Mouse (Mus musculus) liver, embryonic 14.5 days (tissue): ENCODE data around the gene Zfp747. TPM values are rescaled to one million over a fixed set of nuclear protein-coding genes. Genes with fewer than 3 reads are reported as not detected.
"Not testable (repeated sequence)": the region's sequence is repeated elsewhere in the genome, so short reads cannot be mapped to it uniquely, and the experiment has no call there.

Experiments
- ATAC-seq: fragments of 200-750 bp; cut with Nextera tagmentation; 2 replicates; pipeline ENCODE4 v1.8.0; 2017; ENCODE audit warnings: moderate number of reproducible peaks, mild to moderate bottlenecking, moderate library complexity; ENCODE audit not compliant: insufficient read depth
- DNase-seq, 3 experiments: peaks; one replicate each; pipeline ENCODE4 v3.0.0-alpha.2; 2012 to 2013; ENCODE audit warnings: low read depth in 3 of 3, low spot score in 3 of 3
- H3K27ac ChIP-seq: fragments of 300-500 bp; sonication (generic); 2 replicates; pipeline ENCODE4 v1.5.1; 2014; ENCODE audit warnings: moderate library complexity, mild to moderate bottlenecking, control low read depth, inconsistent platforms
- H3K27me3 ChIP-seq: fragments of 300-500 bp; sonication (generic); 2 replicates; pipeline ENCODE4 v1.6.1; 2014; ENCODE audit warnings: mild to moderate bottlenecking, low read length, moderate library complexity; ENCODE audit not compliant: control insufficient read depth, insufficient read depth
- H3K36me3 ChIP-seq: fragments of 300-500 bp; sonication (generic); replicated peaks from 2 replicates; pipeline ENCODE4 v1.6.1; 2014; ENCODE audit warnings: low read depth; ENCODE audit not compliant: control insufficient read depth, insufficient read depth
- H3K4me1 ChIP-seq, 2 experiments: fragments of 200-500 bp in 1 of 2; fragments of 300-500 bp in 1 of 2; sonication (generic) in 1 of 2; replicated peaks; 2 replicates each; pipeline ENCODE4 v1.6.1; 2012 to 2014; ENCODE audit warnings: antibody characterized with exemption in 1 of 2, inconsistent platforms in 1 of 2, low read length in 1 of 2; ENCODE audit not compliant: control insufficient read depth in 2 of 2, insufficient read depth in 2 of 2
- H3K4me2 ChIP-seq: fragments of 300-500 bp; sonication (generic); 2 replicates; pipeline ENCODE4 v1.6.1; 2014; ENCODE audit warnings: low read depth, mild to moderate bottlenecking, control low read depth, moderate library complexity
- H3K4me3 ChIP-seq, 2 experiments: fragments of 200-500 bp in 1 of 2; fragments of 300-500 bp in 1 of 2; sonication (generic) in 1 of 2; 2 replicates each; pipeline ENCODE4 v1.5.1; 2012 to 2014; ENCODE audit warnings: low read depth in 2 of 2, low read length in 2 of 2, mild to moderate bottlenecking in 2 of 2, control low read depth in 1 of 2, inconsistent platforms in 1 of 2, moderate library complexity in 1 of 2; ENCODE audit not compliant: insufficient read depth in 1 of 2
- H3K9ac ChIP-seq: fragments of 300-500 bp; sonication (generic); replicated peaks from 2 replicates; pipeline ENCODE4 v1.6.1; 2014; ENCODE audit warnings: mild to moderate bottlenecking, control low read depth, moderate library complexity
- H3K9me3 ChIP-seq: fragments of 300-500 bp; sonication (generic); 2 replicates; pipeline ENCODE4 v1.6.1; 2016; ENCODE audit warnings: low read length, mixed read lengths; ENCODE audit not compliant: control insufficient read depth
- CTCF ChIP-seq: IDR thresholded peaks from 2 replicates; pipeline ENCODE4 v1.5.1; 2016; ENCODE audit warnings: antibody characterized with exemption, low read depth, control low read depth
- EP300 ChIP-seq: IDR thresholded peaks from 2 replicates; pipeline ENCODE4 v1.6.1; 2016; ENCODE audit warnings: antibody characterized with exemption, low read depth
- WGBS: fragments of 180-500 bp; shearing (Covaris S2); extraction: QIAGEN DNeasy Blood & Tissue Kit; methylation state at CpG from one replicate; pipeline ENCODE4 v1.1.7; 2014; ENCODE audit not compliant: insufficient replicate concordance; 5-methylcytosine and 5-hydroxymethylcytosine counted together
- polyA plus RNA-seq, 2 experiments: library from polyadenylated mRNA; depleted of rRNA in 1 of 2; stranded (reverse) in 1 of 2; unstranded in 1 of 2; fragments of >200 nt; fragmentation: Nextera tagmentation in 1 of 2; extraction: Ambion mirVana in 1 of 2; gene quantifications; 2 replicates each; pipeline versions ENCODE4 v1.2.1 to v1.2.3; 2012 to 2014

The Zfp747 gene
- polyA plus RNA-seq, 2 experiments: 1.2 to 1.9 TPM

DNA sequence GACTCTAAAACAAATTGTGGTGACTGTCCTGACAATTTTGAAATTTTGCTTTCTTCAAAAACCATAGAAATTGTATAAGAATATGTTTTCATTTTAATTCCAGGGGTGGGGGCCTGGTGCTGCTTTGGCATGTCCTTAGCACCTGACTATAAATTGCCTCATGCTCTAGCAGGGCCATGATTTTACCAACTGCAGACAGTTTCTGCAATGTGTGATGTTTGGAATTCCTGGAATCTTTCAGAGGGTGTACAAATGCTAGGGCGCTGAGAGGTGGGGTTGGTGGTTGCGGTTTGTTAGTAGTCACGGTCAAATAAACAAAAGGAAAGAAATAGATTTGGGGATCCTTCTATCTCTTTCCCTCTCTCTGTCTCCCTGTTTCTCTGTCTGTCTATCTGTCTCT lies 9.6 kb downstream of the Zfp747 start:
- no peak overlapping the region for H3K4me2 ChIP-seq
- DNase-seq (no peak), ATAC-seq (no peak)
- no peaks in the 10 kb centered on the region for H3K4me1 ChIP-seq
- no peaks in the 10 kb centered on the region for H3K36me3 ChIP-seq
- WGBS: 86% methylated on average over 3 of the region's 3 CpGs
- H3K4me3 ChIP-seq: no peak overlapping the region
- peaks cover 3% of the 10 kb centered on the region; the same call in 1 of the 2 replicates for H3K27me3 ChIP-seq
- H3K9me3 ChIP-seq: no peaks in the 10 kb centered on the region
- no peak overlapping the region for H3K9ac ChIP-seq
- no peak overlapping the region for H3K27ac ChIP-seq
- TF ChIP-seq EP300 (no peak), CTCF (no peak)

DNA sequence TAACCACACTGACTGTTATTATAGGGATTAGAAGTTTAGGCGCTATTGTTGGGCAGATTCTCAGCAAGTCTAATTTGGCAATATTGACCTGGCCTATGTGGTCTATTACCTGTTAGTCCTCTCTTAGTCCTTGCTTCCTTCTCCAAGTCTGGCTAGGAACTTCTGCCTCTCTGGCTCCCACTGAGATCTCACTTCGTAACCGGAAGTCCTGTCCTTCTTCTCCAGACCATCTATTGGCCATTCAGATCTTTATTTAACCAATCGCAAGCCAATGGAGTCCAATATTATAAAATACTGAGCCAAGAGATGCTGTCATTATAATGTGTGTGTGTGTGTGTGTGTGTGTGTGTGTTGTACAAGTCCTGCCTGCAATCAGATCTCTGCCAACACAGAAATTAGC lies 11.7 kb downstream of the Zfp747 start:
- WGBS: 62% methylated on average over 4 of the region's 4 CpGs
- H3K36me3 ChIP-seq: no peaks in the 10 kb centered on the region
- DNase-seq (no peak), ATAC-seq (no peak)
- peaks cover 3% of the 10 kb centered on the region; the same call in 1 of the 2 replicates for H3K27me3 ChIP-seq
- no peak overlapping the region for H3K9ac ChIP-seq
- H3K9me3 ChIP-seq: no peaks in the 10 kb centered on the region
- no peak overlapping the region for H3K27ac ChIP-seq
- H3K4me3 ChIP-seq: no peak overlapping the region
- no peak for TF ChIP-seq CTCF
- TF ChIP-seq EP300: no peak
- H3K4me1 ChIP-seq: no peaks in the 10 kb centered on the region
- H3K4me2 ChIP-seq: no peak overlapping the region

DNA sequence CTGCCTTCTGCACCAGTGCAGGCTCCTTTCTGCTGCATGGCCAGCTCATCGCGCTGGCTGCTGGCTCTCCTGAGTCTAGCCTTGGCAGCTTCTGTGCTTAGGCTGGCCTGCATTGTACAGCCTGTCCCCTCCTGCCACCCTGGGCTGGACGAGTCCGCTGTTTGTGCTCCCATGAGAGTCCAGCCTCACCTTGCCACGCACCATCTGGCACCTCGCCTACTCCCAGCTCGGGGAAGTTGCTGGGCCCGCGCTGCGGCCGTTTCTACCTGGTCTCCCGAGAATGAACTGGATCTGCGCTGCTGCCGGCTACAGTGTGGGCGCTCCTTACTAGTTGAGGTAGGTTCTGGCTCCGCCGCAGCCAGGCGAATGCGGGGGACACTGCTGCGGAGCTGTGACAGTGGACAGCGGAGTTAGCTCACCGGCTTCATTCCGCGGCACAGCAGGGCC lies 12.4 kb downstream of the Zfp747 start:
- ATAC-seq: no peak
- H3K27ac ChIP-seq: no peak overlapping the region
- 12% methylated on average over 24 of the region's 24 CpGs for WGBS

GRCm38 (mm10) chr7:127362418-127362817 lies 13.4 kb downstream of the Zfp747 start:
- H3K4me2 ChIP-seq: peak overlapping the region; percentile 27; the same call in 1 of the 2 replicates
- peak overlapping the region in 1 of 2 experiments; percentile 15; a peak in 1 of 4 replicates for H3K4me3 ChIP-seq
- H3K9me3 ChIP-seq, H3K9ac ChIP-seq, H3K36me3 ChIP-seq, H3K27ac ChIP-seq, ATAC-seq, H3K27me3 ChIP-seq, H3K4me1 ChIP-seq: not testable (repeated sequence)
- 22% methylated on average over 13 of the region's 13 CpGs for WGBS
- TF ChIP-seq CTCF: peak; percentile 76
- peak in 2 of 3 experiments; percentile 38 to 50 for DNase-seq

More for the DNA sequence above, 12.4 kb downstream of the Zfp747 start:
- Histone ChIP-seq H3K4me1 (no peaks in the 10 kb centered on the region), H3K27me3 (peaks cover 3% of the 10 kb centered on the region; the same call in 1 of the 2 replicates), H3K9me3 (no peaks in the 10 kb centered on the region), H3K9ac (no peak overlapping the region), H3K4me2 (peak overlapping the region; percentile 48), H3K36me3 (no peaks in the 10 kb centered on the region), H3K4me3 (peak overlapping the region in 1 of 2 experiments; percentile 17; a peak in 1 of 4 replicates)
- no peak for TF ChIP-seq EP300
- TF ChIP-seq CTCF: no peak
- no peak for DNase-seq

DNA sequence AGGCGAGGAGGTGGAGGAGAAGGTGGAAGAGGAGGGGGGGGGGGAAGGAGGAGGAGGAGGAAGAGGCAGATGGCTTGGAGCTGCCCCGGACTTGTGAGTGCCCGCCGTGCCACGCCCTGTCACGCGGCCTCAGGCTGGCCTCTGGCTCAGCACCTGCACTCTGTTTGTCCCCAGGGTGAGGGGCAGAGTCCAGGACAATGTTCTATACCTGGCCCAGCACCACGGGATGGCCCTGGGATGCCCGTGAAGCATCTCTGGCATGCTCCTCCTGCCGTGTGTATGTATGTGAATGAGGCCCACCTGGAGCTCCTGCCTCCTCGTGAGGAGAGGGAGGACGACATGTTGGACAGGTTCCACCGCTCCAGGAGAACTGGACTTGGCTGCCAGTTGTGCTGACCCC lies 14.4 kb downstream of the Zfp747 start:
- H3K9me3 ChIP-seq: no peaks in the 10 kb centered on the region
- WGBS: 39% methylated on average over 13 of the region's 13 CpGs
- ATAC-seq (peak; percentile 51; the same call in 1 of the 2 replicates), DNase-seq (no peak)
- TF ChIP-seq EP300 (no peak), CTCF (no peak)
- H3K4me3 ChIP-seq: no peak overlapping the region
- H3K4me2 ChIP-seq: no peak overlapping the region
- H3K4me1 ChIP-seq: no peaks in the 10 kb centered on the region
- no peak overlapping the region for H3K9ac ChIP-seq
- H3K27ac ChIP-seq: no peak overlapping the region
- no peaks in the 10 kb centered on the region for H3K36me3 ChIP-seq
- peaks cover 3% of the 10 kb centered on the region; the same call in 1 of the 2 replicates for H3K27me3 ChIP-seq
